Mouse (Mus musculus) cerebellum, adult 9-10 months (tissue): ENCODE measurements at regions not wholly inside any gene's neighbourhood (a gene's known extent, or its start where the extent isn't known, plus 50 kb on each side); places are given as distances from the start of the nearest gene placed in this dataset.

Experiments used
- DNase-seq: peaks from one replicate; pipeline ENCODE4 v3.0.0; 2022

DNA sequence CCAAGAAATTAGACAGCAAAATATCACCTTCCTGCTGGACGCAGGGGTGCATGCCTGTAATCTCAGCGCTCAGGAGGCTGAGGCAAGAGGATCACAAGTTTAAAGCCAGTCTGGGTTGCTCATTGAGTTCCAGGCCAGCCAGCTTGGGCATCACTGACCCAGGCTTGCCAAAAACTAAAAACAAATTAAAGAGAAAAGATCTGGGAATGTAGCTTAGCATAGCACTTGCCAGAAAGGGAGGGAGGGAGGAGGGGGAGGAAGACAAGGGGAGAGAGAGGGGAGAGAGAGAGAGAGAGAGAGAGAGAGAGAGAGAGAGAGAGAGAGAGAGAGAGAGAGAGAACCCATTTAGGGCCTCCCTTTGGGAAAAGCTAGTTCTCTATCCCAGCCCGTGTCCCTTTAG, 112.7 kb upstream of the Thy1 start:
- no peak for DNase-seq

DNA sequence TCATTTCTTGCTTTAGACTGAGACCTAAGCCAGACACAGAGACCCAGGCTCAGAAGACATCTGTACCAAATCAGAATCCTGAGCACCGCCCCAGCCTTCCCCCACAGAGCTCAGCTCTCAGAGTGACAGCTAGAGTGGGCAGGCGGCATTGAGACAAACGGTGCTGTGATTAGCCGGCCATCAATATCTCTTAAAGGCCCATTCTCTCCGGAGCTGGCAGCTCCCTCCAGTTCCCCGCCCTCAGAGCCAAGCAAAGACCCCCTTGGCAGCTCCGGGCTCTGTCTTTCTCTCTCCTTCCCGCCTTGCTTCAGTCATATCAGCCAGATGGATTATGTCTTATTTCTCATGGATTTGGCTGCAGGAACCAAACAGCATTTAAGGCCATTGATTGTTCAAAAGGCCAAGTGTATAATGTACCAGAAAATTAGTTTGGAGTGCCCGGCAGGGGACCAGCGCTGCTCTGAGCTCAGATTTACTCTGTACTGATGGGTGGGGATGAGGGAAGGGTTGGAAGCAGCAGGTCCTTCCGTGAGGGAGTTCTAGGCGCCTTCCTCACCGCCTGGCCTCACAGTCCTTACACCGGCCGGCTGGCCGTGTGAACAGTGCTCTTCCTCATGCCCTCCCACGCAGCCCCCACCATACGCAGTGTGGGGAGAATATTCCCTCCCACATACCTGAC, 109.0 kb upstream of the Thy1 start:
- DNase-seq = no peak

DNA sequence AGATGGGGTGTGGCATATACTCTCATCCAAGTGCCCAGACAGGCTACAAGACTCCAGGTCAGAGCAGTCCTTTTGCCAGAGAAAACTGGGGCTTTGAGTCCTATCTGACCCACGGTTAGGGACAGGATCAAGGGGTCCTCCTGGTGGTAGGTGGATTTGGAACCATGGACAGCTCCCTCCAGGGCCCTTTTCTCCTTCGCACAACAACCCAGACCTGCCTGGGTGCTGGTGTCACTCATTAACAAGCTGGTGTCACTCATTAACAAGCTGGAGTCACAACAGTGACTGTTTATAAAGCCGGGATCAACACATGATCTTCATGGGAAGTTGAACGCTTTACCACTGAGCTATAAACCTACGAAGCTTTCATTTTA, 108.5 kb upstream of the Thy1 start:
- DNase-seq = no peak

DNA sequence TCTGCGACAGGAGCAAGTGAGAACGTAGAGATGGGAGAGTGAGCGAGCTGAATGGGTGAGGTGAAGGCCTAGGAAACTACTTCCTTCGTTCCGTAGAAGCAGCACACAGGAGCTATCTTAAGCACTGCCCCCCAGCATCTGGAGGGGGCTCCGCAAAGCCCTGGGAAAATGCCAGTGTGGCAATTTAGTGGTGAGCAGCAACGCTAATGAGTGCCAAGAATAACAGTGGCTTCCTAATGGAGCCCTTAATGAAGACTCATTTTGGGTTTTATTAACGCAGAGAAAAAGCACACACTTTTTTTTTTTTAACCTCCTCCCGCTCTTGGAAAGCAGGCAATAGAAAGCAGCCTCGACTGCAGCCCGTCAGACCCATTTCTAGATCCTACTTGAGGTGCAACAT, 103.8 kb upstream of the Thy1 start:
- no peak for DNase-seq

DNA sequence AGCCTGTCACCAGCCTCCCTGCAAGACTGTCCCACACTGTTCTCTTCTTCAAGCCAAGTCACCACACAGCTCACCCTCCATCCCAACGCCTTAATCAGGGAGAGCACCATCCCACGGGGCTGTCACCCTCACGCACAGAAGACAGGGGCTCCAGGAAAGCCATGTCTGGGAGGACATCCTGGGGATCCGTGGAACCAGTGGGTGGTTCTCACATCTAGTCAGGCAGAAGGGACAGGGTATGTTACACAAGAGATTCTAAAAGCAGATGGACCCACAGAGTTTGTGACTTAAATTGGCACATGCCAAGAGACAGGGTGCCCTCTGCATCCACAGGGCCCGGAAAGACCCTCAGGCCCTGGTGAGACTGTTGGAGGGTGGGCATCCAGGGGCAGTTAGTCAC, 101.0 kb upstream of the Thy1 start:
- no peak for DNase-seq

DNA sequence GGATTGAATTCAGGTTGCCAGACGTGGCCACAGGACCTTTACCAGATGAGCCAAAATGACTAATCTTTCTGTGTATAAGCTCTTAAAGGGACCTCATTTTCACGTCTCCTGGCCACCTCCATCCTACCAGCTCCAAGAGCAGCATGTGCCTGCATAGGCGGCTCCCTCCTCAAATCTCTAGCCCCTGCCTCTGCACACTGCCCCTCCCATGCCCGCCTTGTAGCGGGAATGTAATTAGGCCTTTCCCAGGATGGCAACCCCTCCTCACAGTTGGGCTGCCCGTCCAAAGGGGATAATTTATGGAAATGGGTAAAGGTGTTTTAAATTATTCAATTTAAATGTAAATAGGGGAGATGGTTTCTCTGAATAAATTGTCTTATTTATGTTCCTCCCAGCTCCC, 99.7 kb upstream of the Thy1 start:
- no peak for DNase-seq

DNA sequence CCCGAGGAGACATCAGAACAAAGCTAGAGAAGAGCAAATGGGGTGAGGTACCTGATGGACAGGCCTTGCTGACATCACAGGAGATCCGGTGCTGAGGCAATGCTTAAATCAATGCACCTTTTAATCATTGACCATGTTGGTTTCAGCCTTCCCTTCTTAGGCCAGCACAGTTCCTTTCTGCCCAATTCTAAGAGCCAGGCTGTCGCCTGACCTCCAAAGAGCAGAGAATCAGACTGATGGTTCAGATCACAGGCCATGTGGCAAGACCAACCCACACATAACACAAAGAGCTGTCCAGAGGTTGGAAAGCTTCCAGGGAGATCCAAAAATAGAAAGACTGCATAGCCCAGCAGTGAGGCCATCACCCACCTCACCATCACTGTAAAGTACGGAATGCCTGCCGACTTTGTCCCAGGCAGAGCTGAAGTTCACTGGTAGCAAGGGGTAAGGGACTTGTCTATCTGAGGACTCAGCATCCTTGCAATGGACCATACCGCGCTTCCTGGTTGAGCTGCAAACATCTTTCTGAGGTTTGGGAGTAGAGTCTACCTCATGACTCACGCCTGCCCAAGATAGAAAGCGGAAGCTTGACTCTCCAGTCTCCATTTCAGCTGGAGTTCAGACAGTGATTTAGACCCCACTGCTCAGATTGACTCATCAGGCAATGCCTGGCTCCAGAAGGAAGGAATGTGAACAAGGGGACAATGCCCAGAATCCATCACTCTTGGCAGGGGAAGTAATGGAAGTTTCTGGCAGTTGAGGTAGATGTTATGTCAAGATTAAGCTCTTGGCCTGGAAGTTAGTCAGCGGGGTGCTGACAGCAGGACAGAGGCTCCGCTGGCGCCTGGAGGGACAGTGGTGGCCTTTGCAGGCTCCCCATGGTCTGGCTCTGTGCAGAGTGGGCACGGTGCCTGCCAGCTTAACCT, 98.1 kb upstream of the Thy1 start:
- peak; percentile 43 for DNase-seq

DNA sequence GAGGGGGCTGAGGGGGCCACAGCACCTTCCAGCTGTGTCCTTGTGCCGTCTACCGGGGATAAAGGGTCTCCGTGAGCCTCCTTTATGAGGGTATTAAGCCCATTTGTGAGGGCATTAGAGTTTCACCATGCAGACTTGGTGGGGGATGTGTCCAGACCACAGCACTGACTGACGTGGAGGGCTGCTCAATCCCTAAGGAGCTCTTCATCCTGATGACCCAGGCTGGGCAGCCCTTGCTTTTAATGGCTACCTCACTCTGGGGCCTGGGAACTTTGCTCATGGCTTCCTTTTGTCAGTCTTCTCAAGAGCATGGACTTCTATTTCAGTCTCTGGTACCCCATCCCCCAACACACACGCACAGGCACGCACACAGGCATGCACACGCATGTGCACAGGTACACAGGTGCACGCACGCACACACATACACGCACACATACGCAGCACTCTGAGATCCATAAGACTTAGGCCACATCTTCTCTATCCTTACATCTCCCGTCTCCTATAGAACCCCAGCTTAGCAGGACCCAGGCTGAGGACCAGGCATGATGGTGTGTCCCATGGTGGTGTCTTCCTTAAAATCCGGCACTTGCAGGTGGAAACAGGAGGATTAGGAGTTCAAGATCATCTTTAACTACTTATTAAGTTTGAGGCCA, 97.1 kb upstream of the Thy1 start:
- DNase-seq = no peak

DNA sequence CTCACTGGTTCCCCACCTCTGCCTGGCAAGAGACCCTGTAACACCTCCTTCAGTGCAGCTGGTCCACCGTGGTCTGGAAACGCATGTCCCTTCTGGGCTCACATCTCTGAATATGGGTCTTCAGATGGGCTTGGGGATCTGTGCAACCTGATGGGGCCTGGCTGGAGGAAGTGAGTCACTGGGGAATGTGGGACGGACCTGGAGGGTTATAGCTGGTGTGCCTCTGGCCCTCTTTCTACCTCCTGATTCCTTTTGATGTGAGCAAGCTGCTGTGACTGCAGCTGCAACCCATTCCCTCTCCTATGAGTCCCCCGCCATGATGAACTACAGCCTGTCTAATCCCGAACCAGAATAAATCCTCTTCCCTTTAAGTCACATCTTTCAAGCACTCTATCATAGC, 96.1 kb upstream of the Thy1 start:
- no peak for DNase-seq

DNA sequence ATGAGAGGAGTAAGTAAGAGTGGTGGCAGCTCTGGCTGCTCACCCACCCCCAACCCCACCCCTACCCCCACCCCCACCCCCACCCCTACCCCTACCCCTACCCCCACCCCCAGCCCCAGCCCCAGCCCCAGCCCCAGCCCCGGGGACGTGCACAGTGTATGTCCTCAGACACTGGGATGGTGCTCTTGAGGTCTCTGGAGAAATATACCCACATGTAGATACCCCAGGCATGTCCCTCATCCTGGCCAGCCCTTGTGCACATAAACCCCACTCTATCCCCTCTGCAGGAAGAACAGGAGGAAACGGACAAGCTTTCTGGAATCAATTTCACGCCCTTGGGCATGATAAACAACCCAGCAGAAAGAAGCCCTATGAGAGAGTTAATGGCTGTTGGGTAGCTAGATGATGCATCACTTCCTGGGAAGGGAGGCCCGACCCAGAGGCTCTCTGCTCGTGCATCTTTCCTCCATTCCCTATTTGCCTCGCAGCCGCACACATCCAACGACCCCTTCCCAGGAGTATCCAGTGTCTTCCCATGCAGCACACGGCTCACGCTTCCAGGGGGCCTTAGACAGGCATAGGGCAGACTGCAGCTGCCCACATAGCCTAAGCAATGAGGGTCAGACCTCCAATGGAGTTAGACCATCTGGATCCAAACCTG, 95.6 kb upstream of the Thy1 start:
- DNase-seq = no peak

DNA sequence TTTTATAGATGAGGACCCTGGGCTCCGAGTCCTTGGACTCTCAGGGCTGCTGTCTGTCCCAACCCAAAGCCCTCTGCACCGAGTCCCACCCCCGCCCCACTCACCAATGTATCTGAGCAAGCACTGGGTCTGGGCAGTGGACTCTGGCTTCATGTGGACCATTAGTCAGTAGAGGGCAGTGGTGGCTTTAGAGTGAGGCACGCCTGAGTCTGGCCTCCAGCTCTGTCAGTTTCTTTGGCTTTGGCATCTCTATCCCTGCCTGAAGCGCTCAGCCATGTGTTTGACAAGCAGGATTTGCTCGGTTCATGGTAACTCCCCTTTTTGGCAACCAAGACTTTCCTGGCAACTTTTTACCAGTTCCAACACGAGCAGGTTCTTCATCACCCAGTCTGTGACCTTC, 90.1 kb upstream of the Thy1 start:
- DNase-seq = peak; percentile 51

DNA sequence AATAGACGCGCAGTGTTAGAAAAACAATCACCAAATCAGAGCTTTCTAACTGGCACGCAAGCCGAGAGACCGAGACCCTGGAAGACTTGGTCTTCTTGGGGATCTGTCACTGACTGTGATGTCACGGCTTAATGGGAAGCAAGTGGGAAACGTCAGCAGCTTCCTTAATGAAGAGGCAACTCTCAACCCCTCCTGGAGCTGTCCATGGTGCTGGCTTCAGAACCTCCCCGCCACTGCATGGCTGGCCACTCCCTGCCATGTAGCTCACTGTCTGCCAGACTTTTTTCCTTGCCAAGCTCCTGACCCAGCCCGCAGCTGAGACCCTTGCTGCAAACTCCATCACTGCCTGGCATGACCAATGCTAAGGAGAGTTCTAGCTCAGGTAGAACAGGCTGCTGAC, 83.6 kb upstream of the Thy1 start:
- no peak for DNase-seq

DNA sequence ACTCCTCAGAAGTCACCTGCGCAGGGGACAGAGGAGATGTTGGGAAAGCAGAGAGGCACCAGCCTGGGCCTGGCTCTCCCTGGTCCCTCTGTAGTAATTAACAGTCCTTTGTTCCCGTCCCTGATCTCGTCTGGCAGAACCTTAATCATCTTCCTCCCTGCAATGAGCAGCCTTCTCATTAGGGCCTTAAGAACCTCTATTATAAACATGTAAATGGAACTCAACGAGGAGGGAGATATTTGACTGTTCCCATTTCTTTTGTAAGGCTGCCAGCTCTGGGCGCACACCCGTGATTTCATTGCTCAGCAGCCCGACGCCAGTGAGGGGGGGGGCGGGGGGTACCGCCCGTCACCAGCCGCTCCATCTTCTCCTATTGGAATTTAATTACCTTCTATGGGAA, 81.8 kb upstream of the Thy1 start:
- DNase-seq = no peak

DNA sequence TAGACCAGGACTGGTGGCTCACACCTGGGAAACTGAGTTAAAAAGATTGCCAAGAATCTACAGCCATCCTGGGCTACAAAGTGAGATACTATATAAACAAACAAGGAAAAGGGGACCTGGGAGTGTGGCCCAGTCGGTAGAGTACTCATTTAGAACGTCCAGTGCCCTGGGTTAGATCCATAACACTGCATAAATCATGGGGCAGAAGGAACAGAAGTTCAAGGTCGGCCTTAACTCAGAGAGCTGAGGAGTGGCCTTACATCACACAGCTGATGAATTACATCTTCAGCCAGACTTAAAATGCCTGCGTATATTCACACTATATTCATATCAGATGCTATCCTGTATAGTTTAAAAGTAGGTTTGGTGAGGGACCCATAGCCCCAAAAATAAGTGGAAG, 78.0 kb upstream of the Thy1 start:
- no peak for DNase-seq

DNA sequence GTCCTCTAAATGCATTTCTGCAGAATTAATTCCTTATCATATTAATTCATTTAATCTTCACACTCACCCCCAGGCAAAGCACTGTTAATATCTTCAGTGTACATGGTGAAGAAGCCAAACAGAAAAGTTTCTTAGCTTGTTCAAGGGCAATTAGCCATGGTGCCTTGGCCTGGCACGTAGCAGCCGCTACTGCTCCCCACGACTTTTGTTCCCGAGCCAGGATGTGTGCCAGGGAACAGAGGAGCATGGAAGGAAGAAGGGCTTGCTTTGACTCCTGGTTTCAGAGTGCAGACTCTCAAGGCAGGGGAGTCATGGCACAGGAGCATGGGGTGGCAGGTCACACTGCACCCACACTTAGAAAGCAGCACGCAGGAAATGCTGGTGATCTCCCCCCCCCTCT, 77.4 kb upstream of the Thy1 start:
- DNase-seq = no peak

DNA sequence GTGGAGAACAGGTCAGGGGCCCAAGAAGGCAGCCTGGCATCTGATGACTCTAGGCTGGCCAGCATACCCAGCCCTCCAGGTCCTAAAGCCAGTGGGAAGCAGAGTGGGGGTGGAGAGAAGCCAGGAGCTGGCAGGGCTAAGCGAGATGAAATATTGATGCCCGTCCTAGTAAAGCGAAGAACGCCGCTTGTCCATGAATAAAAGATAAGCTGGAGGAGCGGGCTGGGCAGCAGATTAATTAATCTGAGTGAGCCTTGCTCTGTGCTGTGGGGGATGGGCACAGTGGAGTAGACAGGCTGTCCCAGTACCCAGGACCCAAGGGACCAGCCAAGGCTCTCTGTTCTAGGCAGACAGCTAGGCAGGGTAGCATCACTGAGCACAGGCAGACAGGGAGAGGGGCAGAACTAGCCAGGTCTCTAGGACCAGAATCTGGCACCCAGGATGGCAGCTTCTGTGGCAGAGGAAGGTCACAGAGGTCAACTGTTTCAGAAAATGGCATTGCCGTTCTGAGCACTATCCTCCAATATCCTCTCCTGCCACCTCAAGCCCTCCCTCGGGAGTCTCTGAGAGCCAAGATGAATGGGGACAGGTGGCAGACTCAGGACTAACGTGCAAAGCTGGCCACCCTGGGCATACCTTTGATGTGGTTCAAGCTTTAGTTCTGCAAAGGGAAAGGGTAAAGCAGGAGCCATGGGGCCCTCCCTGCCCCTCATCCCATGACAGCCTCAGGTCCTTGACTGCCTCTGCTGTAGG, 73.0 kb upstream of the Thy1 start:
- peak; percentile 59 for DNase-seq

DNA sequence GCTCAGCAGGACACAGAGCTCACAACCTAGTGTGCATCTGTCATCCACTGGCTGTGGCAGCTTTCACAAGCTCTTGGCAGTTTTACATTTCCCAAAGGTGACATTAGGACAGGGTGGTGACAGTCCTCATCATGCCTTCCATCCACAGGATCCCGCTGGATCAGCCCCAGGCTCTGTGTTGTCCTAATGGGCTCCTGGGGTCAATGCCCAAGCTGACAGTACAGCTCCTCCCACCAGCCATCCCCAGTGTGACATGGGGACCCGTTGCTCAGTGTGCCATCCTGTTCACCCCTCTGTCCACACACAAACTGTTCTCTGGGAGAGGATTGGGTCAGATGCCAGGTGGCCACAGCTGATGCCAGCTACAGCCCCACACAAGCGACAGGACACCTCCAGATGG, 72.3 kb upstream of the Thy1 start:
- peak; percentile 58 for DNase-seq

DNA sequence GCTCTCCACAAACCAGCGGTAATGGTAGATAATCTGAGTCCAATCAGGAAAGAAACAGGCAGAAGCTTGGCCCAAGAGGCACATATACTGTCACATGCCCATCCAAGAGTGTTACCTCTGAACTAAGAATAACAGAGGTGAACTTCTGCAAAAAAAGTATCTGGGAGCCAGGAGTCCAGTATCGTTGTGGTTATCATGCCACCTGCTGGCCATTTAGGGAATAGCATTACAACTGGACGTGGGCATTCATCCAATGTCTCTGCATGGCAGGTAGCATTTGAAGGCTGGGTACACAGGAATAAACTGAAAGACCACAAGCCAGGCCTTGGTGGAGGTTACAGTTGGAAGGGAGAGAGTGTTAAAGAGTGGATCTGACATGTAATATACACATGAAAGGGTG, 70.9 kb upstream of the Thy1 start:
- DNase-seq = peak; percentile 91

DNA sequence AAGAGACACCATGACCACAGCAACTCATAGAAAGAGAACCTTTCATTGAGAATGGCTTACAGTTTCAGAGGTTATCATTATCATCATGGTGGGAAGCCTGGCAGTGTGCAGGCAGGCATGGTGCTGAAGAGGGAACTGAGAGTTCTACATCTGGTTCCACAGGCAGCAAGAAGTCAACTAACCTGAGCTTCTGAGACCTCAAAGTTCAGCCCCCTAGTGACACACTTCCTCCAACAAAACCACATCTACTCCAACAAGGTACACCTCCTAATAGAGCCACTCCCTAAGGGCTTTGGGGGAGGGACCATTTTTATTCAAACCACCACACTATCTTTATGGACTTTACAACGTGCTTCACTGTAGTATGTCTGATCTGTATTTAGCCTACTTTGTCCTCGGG, 67.8 kb upstream of the Thy1 start:
- DNase-seq = no peak

DNA sequence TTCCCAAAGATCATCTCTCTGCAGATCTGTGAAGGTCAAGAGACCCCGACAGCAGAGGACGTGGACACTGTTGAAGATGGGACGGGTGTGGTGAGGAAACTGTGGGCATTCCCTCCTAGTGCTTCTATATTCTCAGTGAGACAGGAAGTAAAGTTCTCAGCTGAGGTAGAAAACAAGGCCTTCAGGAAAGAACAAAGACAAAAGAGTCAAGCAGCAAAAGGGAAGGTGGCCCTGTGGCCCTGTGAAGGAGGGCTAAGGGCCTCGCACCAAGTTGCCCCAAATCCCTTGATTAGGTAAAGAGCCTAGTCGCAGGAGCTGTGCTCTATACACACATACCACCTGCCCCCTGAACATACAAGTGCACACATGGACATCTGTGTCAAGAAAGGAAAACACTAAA, 66.8 kb upstream of the Thy1 start:
- DNase-seq = no peak

DNA sequence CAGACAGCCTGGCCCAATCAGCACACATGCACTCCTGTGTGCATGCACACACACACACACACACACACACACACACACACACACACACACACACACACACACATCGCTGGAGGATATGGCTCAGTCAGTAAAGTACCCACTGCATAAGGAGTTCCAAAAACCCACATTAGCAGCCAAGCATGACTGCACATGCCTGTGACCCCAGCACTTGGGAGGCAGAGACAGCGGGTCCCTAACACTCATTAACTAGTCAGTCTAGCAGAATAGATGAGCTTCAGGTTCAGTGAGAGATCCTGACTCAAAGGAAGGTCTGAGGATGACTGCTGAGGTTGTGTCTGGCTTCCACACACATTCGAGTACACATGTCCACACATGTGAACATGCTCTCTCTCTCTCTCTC, 65.4 kb upstream of the Thy1 start:
- DNase-seq = no peak

DNA sequence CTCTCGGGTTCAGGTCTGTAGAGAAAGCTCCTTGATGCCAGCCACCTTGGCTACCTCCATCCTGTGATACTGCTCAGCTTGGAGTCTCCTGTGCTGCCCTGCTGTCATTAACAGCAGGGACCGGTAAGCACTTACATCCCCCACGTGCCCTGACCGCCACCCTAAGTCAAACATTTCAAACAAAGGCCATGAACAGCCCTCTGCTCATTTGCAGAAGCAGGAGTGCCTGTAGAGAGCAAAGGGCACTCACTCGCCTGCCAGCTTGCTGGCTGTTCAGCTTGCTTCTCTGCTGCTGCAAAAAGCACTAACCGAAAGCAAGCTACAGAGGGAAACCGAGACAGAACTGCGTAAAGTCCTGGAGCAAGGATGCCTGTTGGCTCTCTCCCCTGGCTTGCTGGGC, 61.8 kb upstream of the Thy1 start:
- DNase-seq = no peak

DNA sequence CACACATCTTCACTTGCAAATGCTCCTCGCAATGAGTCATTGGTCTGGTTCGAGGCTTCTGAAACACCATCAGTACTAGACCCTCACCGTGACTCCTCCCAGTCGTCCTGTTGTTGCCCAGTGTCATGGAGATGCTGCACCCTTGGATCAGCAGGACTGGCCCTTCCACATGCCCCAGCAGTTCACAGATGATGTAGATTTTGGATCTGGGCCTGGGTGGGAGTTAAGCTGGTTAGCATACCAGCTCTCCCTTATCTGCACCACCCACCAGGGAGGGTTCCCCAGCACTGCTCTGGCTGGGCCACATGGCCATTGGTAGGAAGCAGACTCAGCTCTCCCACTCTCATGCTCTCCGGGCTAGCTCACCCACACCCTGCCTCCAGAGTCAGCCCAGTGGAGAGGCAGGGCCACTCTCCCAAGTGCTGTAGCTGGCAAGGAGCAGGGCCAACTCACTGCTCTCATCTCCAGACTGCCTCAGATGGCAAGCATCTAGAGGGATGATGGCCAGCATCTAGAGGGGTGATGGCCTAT, 60.8 kb upstream of the Thy1 start:
- no peak for DNase-seq
